In the genomic region with DNA sequence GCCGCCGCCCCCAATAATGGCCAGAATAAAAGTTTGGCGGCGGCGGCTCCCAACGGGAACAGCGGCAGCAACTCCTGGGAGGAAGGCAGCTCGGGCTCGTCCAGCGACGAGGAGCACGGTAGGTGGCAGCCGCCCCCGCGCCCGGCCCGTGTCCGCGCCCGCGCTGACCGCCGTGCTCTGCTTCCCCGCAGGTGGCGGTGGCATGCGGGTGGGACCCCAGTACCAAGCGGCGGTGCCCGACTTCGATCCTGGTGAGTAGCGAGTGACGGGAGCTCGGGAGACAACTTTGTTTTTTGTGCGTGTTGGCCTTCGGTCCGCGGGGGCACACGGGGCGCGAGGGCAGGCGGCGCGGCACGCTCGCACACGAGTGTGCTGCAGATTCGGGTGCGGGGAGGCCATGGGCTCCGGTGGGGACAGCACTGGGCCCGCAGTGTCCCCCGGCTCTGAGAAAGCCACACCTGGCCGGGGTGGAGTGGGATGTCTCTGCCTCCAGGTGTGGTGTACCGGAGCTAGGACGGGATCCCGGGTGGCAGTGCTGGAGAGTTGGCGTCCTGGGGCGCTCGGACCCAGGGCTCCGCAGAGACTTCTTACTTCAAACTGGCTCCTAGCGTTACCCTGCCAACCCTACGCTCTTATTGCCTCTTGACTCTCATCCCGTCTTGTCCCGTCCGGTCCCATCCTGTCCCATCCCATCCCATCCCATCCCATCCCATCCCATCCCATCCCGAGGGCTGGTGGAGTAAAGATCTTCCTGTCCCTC, we compare ENCODE assay signal across 8 mouse cellular contexts. TPM values are rescaled to one million over a fixed set of nuclear protein-coding genes. Genes with fewer than 3 reads are reported as not detected.
A peak's percentile ranks its signal among the peaks of the same experiment; 100 is the strongest.
DNase-seq lines count a peak whose midpoint lies in the region; ATAC-seq and TF ChIP-seq lines count a peak whose summit lies in the region.

No protein-coding gene starts in this region.

- under 1% methylated on average over 65 of the region's 65 CpGs for WGBS in bone marrow, adult 2 months
- under 1% methylated on average over 60 of the region's 65 CpGs for WGBS in forebrain, embryonic 13.5 days
- under 1% methylated on average over 49 of the region's 65 CpGs for WGBS in hindbrain, embryonic 11.5 days
- under 1% methylated on average over 63 of the region's 65 CpGs for WGBS in midbrain, embryonic 10.5 days
- under 1% methylated on average over 65 of the region's 65 CpGs for WGBS in small intestine, adult 2 months

- DNase-seq in ES-CJ7 (ENCODE audit: low read depth, low spot score), result peak; percentile 62
- DNase-seq in hindbrain, embryonic 11.5 days (ENCODE audit: low spot score), result peak; percentile 46
- peak; percentile 25 to 34 for DNase-seq in left cerebral cortex, adult 2 months (ENCODE audit: extremely low spot score in 1 of 2, low spot score in 2 of 2)
- DNase-seq in midbrain, embryonic 10.5 days (ENCODE audit: low spot score), result peak; percentile 52

- H3K9ac ChIP-seq in forebrain, embryonic 13.5 days, result peak overlapping the region; percentile 88
- peak overlapping the region; percentile 93 for H3K9ac ChIP-seq in hindbrain, embryonic 11.5 days (ENCODE audit: low read depth, low read length)

- H3K4me3 ChIP-seq in bone marrow, adult 2 months (replicated peaks; ENCODE audit: control insufficient read depth, low read depth, low read length), result peak overlapping the region; percentile 93
- peak overlapping the region; percentile 75 for H3K4me3 ChIP-seq in forebrain, embryonic 13.5 days
- H3K4me3 ChIP-seq in hindbrain, embryonic 11.5 days (ENCODE audit: low read depth, low read length), result peak overlapping the region; percentile 96
- H3K4me3 ChIP-seq in left cerebral cortex, adult 2 months, result peak overlapping the region; percentile 93
- H3K4me3 ChIP-seq in midbrain, embryonic 10.5 days, result peak overlapping the region; percentile 89
- H3K4me3 ChIP-seq in small intestine, adult 2 months (ENCODE audit: low read depth, low read length), result peak overlapping the region; percentile 81

- peak overlapping the region; percentile 96 for H3K4me2 ChIP-seq in forebrain, embryonic 13.5 days
- peak overlapping the region; percentile 97 for H3K4me2 ChIP-seq in hindbrain, embryonic 11.5 days (replicated peaks; ENCODE audit: low read depth, low read length)

- TF ChIP-seq POLR2A in bone marrow, adult 2 months (IDR thresholded peaks at IDR 0.05; ENCODE audit: borderline replicate concordance, control insufficient read depth, low read depth, low read length), result no peak
- TF ChIP-seq POLR2A in small intestine, adult 2 months (IDR thresholded peaks at IDR 0.05; ENCODE audit: low read depth, low read length), result no peak

- ATAC-seq in forebrain, embryonic 13.5 days, result no peak
- no peak for ATAC-seq in hindbrain, embryonic 11.5 days (ENCODE audit: low FRiP score)
- ATAC-seq in inflammation-experienced regulatory T-cells, adult 6 months, result no peak

- peaks cover 6% of the 10 kb centered on the region for H3K4me1 ChIP-seq in bone marrow, adult 2 months (ENCODE audit: control insufficient read depth, insufficient read depth, low read length)
- H3K4me1 ChIP-seq in forebrain, embryonic 13.5 days, result peaks cover 25% of the 10 kb centered on the region
- H3K4me1 ChIP-seq in hindbrain, embryonic 11.5 days (replicated peaks; ENCODE audit: control insufficient read depth, insufficient read depth, low read length), result no peaks in the 10 kb centered on the region
- H3K4me1 ChIP-seq in midbrain, embryonic 10.5 days, result peaks cover 42% of the 10 kb centered on the region
- peaks cover 4% of the 10 kb centered on the region for H3K4me1 ChIP-seq in small intestine, adult 2 months (ENCODE audit: control insufficient read depth, insufficient read depth, insufficient read length, low read length)

- no peaks in the 10 kb centered on the region for H3K27me3 ChIP-seq in forebrain, embryonic 13.5 days
- H3K27me3 ChIP-seq in hindbrain, embryonic 11.5 days (ENCODE audit: control insufficient read depth, insufficient read depth, low read length), result no peaks in the 10 kb centered on the region
- no peaks in the 10 kb centered on the region for H3K27me3 ChIP-seq in midbrain, embryonic 10.5 days (ENCODE audit: low read depth, poor library complexity, severe bottlenecking)
- H3K27me3 ChIP-seq in small intestine, adult 2 months (ENCODE audit: control insufficient read depth, insufficient read depth, low read length), result no peaks in the 10 kb centered on the region

- H3K27ac ChIP-seq in bone marrow, adult 2 months (ENCODE audit: control insufficient read depth, insufficient read depth, low read depth, low read length, poor library complexity), result peak overlapping the region; percentile 92
- H3K27ac ChIP-seq in forebrain, embryonic 13.5 days, result peak overlapping the region; percentile 100
- peak overlapping the region; percentile 98 for H3K27ac ChIP-seq in hindbrain, embryonic 11.5 days (ENCODE audit: low read depth, low read length)
- H3K27ac ChIP-seq in left cerebral cortex, adult 2 months, result peak overlapping the region; percentile 75
- peak overlapping the region; percentile 99 for H3K27ac ChIP-seq in midbrain, embryonic 10.5 days (replicated peaks)
- no peak overlapping the region; the same call in 1 of the 2 replicates for H3K27ac ChIP-seq in small intestine, adult 2 months (ENCODE audit: insufficient read depth, low read depth, low read length)

- no peak for TF ChIP-seq CTCF in bone marrow, adult 2 months (IDR thresholded peaks at IDR 0.05; ENCODE audit: control insufficient read depth, insufficient read depth, low read length)
- TF ChIP-seq CTCF in left cerebral cortex, adult 2 months (IDR thresholded peaks at IDR 0.05), result no peak
- no peak for TF ChIP-seq CTCF in small intestine, adult 2 months (IDR thresholded peaks at IDR 0.05; ENCODE audit: extremely low read depth, insufficient read length, insufficient replicate concordance, low read depth, low read length)

- H3K36me3 ChIP-seq in forebrain, embryonic 13.5 days (ENCODE audit: poor library complexity, severe bottlenecking), result peaks cover 7% of the 10 kb centered on the region
- H3K36me3 ChIP-seq in hindbrain, embryonic 11.5 days (ENCODE audit: control insufficient read depth, insufficient read depth, low read length), result no peaks in the 10 kb centered on the region
- H3K36me3 ChIP-seq in midbrain, embryonic 10.5 days, result peaks cover 28% of the 10 kb centered on the region
- H3K36me3 ChIP-seq in small intestine, adult 2 months (ENCODE audit: control insufficient read depth, insufficient read depth, low read length), result peaks cover 3% of the 10 kb centered on the region; the same call in 1 of the 2 replicates

- intact Hi-C loops in left cerebral cortex, adult 2 months (cut with DNase I), result loop anchor here (5.0 kb wide), 1 partner anchor 48 kb away; no protein-coding TSS in a partner anchor

- H3K9me3 ChIP-seq in forebrain, embryonic 13.5 days (replicated peaks), result no peaks in the 10 kb centered on the region
- no peaks in the 10 kb centered on the region for H3K9me3 ChIP-seq in hindbrain, embryonic 11.5 days (ENCODE audit: control insufficient read depth, low read length)
- H3K9me3 ChIP-seq in midbrain, embryonic 10.5 days (replicated peaks), result no peaks in the 10 kb centered on the region

RNA-seq across cellular contexts. Expression of gene Rcor1, which starts 0.8 kb away (rescaled TPM):
- 9.9 and 14.6 TPM in 2 replicates for polyA plus RNA-seq in bone marrow, adult 2 months (2011; ENCODE audit: insufficient read depth, insufficient read length, low replicate concordance, missing spikeins)
- polyA plus RNA-seq in forebrain, embryonic 13.5 days (2015; fragmentation: Nextera tagmentation; extraction: Ambion mirVana), result 8.0 and 8.4 TPM in 2 replicates
- 11.5 and 13.2 TPM in 2 replicates for polyA plus RNA-seq in hindbrain, embryonic 11.5 days (2014; fragmentation: Nextera tagmentation; extraction: Ambion mirVana)
- 10 to 100 TPM; 16.2 to 19.8 TPM for total RNA-seq in left cerebral cortex, adult 2 months (2021)
- 5.9 and 6.0 TPM in 2 replicates for polyA plus RNA-seq in midbrain, embryonic 10.5 days (2016; fragmentation: Nextera tagmentation; extraction: Ambion mirVana)
- polyA plus RNA-seq in small intestine, adult 2 months (2012; rRNA removed), result 4.6 and 6.5 TPM in 2 replicates
- 10 to 100 TPM; 13.6 to 19.7 (median 14.7) TPM for polyA plus RNA-seq in inflammation-experienced regulatory T-cells, adult 6 months (2017; shearing (Covaris generic))
